Mouse (Mus musculus): ENCODE data around the gene Spsb1.

The Spsb1 gene

GRCm38 (mm10) chr4:149855892-149856807 is 98.7 kb downstream of the Spsb1 start:
- no peak for DNase-seq (ENCODE audit: low spot score in 2 of 2)

DNA sequence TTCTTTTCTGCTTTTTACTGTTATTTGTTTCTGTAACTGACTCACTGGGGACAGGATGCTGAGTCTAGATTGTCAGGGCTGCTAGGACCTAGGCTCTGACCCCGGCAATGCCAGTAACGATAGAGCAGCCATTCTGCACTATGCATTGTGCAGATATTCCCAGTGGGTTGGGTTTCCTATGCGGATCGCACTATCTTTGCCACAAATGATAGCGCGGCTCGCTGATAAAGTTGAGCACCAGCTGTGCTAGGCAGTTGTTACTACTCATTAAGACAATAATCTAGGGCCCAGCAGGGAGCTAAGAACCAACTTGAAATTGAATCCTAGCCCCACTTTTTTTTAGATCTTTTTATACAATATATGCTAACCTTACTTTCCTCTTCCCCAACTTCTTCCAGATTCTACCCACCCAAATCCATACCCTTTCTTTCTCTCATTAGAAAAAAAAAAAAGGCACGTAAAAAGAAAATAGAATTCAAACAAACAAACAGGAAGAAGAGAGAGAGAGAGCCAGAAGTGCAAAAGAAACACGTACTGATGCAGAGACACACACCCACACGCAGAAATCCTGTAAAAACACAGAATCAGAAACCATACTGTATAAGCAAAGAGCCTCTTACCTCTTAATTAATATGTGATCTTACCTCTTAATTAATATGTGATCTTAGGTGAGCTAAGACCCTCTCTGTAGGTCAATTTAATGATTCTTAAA is 99.5 kb downstream of the Spsb1 start:
- DNase-seq (ENCODE audit: low spot score in 2 of 2), result no peak

DNA sequence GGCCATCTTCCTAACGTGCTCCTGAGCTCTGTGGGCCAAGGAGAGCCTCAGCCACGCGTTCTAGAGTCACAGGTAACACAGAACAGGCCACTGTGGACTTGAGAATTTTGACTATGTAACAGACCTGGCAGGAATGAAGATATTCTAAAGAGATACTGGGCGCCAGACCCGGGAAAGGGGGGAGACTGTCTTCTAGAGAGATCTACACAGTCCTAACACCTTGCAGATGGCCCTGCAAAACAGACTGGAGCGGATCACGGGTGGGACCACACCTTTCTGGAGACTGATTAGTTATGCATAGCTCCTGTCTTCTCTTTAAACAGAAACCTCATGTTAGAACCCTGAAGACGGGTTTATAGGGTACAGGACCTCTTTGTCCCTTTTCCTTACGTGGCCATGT is 100.1 kb downstream of the Spsb1 start:
- DNase-seq (ENCODE audit: low spot score in 2 of 2), result no peak

- no peak for DNase-seq (ENCODE audit: low spot score in 2 of 2)
These were observed 100.5 kb downstream of the Spsb1 start for GRCm38 (mm10) chr4:149854301-149854708.

- DNase-seq (ENCODE audit: low spot score in 2 of 2), result no peak
These were observed 101.1 kb downstream of the Spsb1 start for GRCm38 (mm10) chr4:149853698-149854284.

GRCm38 (mm10) chr4:149851554-149851953 is 103.3 kb downstream of the Spsb1 start:
- DNase-seq (ENCODE audit: low spot score in 2 of 2), result no peak

DNA sequence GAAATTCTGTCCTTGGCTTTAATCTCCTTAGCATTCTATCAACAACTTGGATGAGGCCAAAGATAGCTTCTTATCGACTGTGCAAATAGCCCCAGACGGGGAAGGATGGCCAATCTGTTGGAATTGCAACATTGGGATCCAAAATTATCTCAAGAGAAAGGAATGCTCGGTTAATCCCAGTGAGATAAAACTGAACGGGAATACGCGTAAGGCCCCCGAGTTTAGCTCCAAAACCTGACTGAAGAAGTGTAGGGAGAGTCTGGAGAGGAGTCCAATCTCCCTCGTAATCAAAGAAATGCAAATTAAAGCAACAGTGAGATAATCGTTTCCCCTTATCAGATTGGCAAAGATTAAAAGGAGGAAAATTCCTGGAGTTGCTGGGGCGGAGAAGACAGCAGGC is 104.2 kb downstream of the Spsb1 start:
- no peak for DNase-seq (ENCODE audit: low spot score in 2 of 2)

DNA sequence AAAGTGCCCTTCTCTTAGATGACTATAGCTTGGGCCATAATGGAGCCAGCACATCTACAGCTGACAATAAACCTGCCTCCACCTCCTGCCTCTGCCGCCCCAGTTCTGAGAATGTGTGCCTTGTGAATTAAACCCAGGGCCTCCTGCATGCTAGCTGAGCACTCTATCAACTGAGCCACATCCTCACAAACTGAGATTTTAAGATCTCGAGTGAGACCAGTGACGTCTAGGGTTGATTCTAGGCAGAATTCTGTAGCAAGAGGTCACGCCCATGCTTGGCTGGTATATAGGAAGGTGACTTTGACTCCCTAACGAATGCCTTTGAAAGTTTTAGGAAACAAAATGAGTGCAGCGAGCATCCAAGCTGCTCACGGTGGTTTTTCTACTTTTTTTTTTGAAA is 104.8 kb downstream of the Spsb1 start:
- no peak for DNase-seq (ENCODE audit: low spot score in 2 of 2)

DNA sequence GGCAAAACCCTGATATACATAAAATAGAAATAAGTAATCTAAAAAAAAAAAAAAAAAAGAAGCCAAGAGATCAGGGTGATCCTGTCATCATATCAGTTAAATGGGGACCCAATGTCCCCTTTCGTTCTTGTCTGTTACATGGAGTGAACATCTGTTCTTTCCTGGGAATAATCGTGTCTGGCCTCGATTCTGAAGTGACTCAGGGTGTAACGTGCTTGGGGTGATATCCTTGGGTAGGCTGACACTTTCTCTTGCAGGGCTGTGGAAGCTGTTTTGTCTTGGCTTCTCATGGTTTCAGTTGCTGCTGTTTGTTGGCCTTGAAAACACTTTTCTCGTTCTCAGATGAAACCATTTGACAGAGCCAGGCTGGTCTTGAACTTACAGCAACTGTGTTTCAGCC is 105.8 kb downstream of the Spsb1 start:
- no peak for DNase-seq (ENCODE audit: low spot score in 2 of 2)

- no peak for DNase-seq (ENCODE audit: low spot score in 2 of 2)
These were observed 107.8 kb downstream of the Spsb1 start for GRCm38 (mm10) chr4:149846861-149847631.

All from frontal cortex, postnatal 36 days (tissue).